Comparison of ENCODE assay signal across 8 mouse cellular contexts in genomic region chr5:140264825-140265575, GRCm38 (mm10). TPM values are rescaled to one million over a fixed set of nuclear protein-coding genes. Genes with fewer than 3 reads are reported as not detected.
DNase-seq lines count a peak whose midpoint lies in the region; ATAC-seq and TF ChIP-seq lines count a peak whose summit lies in the region.

No protein-coding gene starts in this region.

- TF ChIP-seq EP300 in heart, postnatal 0 days (IDR thresholded peaks at IDR 0.05; ENCODE audit: low read depth) = no peak

- peaks cover 7% of the 10 kb centered on the region; the same call in 1 of the 2 replicates for H3K27me3 ChIP-seq in heart, postnatal 0 days (ENCODE audit: control insufficient read depth, insufficient read depth, low read length)
- H3K27me3 ChIP-seq in limb, embryonic 12.5 days = no peaks in the 10 kb centered on the region
- no peaks in the 10 kb centered on the region for H3K27me3 ChIP-seq in neural tube, embryonic 14.5 days (ENCODE audit: control insufficient read depth, insufficient read depth, low read length)

- H3K4me2 ChIP-seq in heart, postnatal 0 days (ENCODE audit: low read depth, low read length) = no peak overlapping the region
- no peak overlapping the region for H3K4me2 ChIP-seq in limb, embryonic 12.5 days
- H3K4me2 ChIP-seq in neural tube, embryonic 14.5 days (ENCODE audit: low read depth, low read length) = no peak overlapping the region

- no peak overlapping the region; the same call in 1 of the 2 replicates for H3K9ac ChIP-seq in heart, postnatal 0 days (replicated peaks; ENCODE audit: low read depth, low read length)
- no peak overlapping the region for H3K9ac ChIP-seq in limb, embryonic 12.5 days (replicated peaks)
- H3K9ac ChIP-seq in neural tube, embryonic 14.5 days (replicated peaks; ENCODE audit: low read depth, low read length) = no peak overlapping the region

- H3K9me3 ChIP-seq in heart, postnatal 0 days (replicated peaks; ENCODE audit: control insufficient read depth, low read length) = no peaks in the 10 kb centered on the region
- no peaks in the 10 kb centered on the region for H3K9me3 ChIP-seq in limb, embryonic 12.5 days
- H3K9me3 ChIP-seq in neural tube, embryonic 14.5 days (ENCODE audit: control insufficient read depth, low read length) = no peaks in the 10 kb centered on the region

- TF ChIP-seq CTCF in heart, postnatal 0 days (IDR thresholded peaks at IDR 0.05; ENCODE audit: low read depth) = no peak

- peaks cover 24% of the 10 kb centered on the region for H3K4me1 ChIP-seq in heart, postnatal 0 days (ENCODE audit: control insufficient read depth, insufficient read depth)
- peaks cover 9% of the 10 kb centered on the region; the same call in 1 of the 2 replicates for H3K4me1 ChIP-seq in limb, embryonic 12.5 days (replicated peaks)
- H3K4me1 ChIP-seq in neural tube, embryonic 14.5 days (ENCODE audit: control insufficient read depth, insufficient read depth, low read length) = peaks cover 13% of the 10 kb centered on the region; the same call in 1 of the 2 replicates

- peak; percentile 94 for DNase-seq in 416B (ENCODE audit: low read depth)
- peak; percentile 25 for DNase-seq in heart, postnatal 0 days (ENCODE audit: low spot score)
- DNase-seq in cerebellum, postnatal 4 days (ENCODE audit: low spot score in 2 of 2) = no peak
- DNase-seq in yolk sac, embryonic 10.5 days (ENCODE audit: low spot score) = no peak

- H3K4me3 ChIP-seq in heart, postnatal 0 days (ENCODE audit: low read depth, low read length) = no peak overlapping the region
- H3K4me3 ChIP-seq in limb, embryonic 12.5 days (replicated peaks) = no peak overlapping the region
- no peak overlapping the region for H3K4me3 ChIP-seq in neural tube, embryonic 14.5 days (ENCODE audit: low read depth, low read length)

- peak overlapping the region; percentile 53; the same call in 1 of the 2 replicates for H3K27ac ChIP-seq in heart, postnatal 0 days (ENCODE audit: low read depth)
- H3K27ac ChIP-seq in limb, embryonic 12.5 days = peak overlapping the region; percentile 53; the same call in 1 of the 2 replicates
- peak overlapping the region; percentile 52 for H3K27ac ChIP-seq in neural tube, embryonic 14.5 days (ENCODE audit: low read depth, low read length)

- 0 out of 2 replicates have a peak, but pooled peaks cover 11% of the 10 kb centered on the region for H3K36me3 ChIP-seq in heart, postnatal 0 days (replicated peaks; ENCODE audit: control insufficient read depth, insufficient read depth, low read length)
- H3K36me3 ChIP-seq in limb, embryonic 12.5 days = peaks cover 19% of the 10 kb centered on the region
- no peaks in the 10 kb centered on the region for H3K36me3 ChIP-seq in neural tube, embryonic 14.5 days (ENCODE audit: control insufficient read depth, insufficient read depth, low read length)

- 58% methylated on average over 5 of the region's 5 CpGs for WGBS in heart, postnatal 0 days
- WGBS in limb, embryonic 12.5 days = 72% methylated on average over 5 of the region's 5 CpGs
- WGBS in neural tube, embryonic 14.5 days = 66% methylated on average over 5 of the region's 5 CpGs

- peak; percentile 79 for ATAC-seq in common myeloid progenitor, adult 5-6 weeks (replicated peaks; ENCODE audit: low read depth, poor library complexity, severe bottlenecking)
- peak; percentile 50 for ATAC-seq in heart, postnatal 0 days (ENCODE audit: insufficient read depth, low read depth)
- no peak for ATAC-seq in limb, embryonic 12.5 days (ENCODE audit: insufficient number of reproducible peaks, insufficient read depth, low FRiP score, low TSS enrichment, low read depth)
- no peak for ATAC-seq in neural tube, embryonic 14.5 days (ENCODE audit: low read depth)
- ATAC-seq in activated CD4-positive, CD25-positive, alpha-beta regulatory T cell, adult 4 months = no peak

RNA-seq across cellular contexts. Expression of gene Mad1l1, which starts 56.4 kb away (rescaled TPM):
- 54.5 and 60.1 TPM in 2 replicates for total RNA-seq in common myeloid progenitor, adult 5-6 weeks (2017)
- 10.1 and 20.6 TPM in 2 replicates for total RNA-seq in heart, postnatal 0 days (2014; rRNA removed; ENCODE audit: low replicate concordance)
- 15.0 and 15.1 TPM in 2 replicates for polyA plus RNA-seq in heart, postnatal 0 days (2015; fragmentation: Nextera tagmentation; extraction: Ambion mirVana)
- 55.9 and 57.2 TPM in 2 replicates for polyA plus RNA-seq in limb, embryonic 12.5 days (2016; fragmentation: Nextera tagmentation; extraction: Ambion mirVana)
- 27.2 and 34.3 TPM in 2 replicates for polyA plus RNA-seq in neural tube, embryonic 14.5 days (2014; fragmentation: Nextera tagmentation; extraction: Ambion mirVana)
- polyA plus RNA-seq in activated CD4-positive, CD25-positive, alpha-beta regulatory T cell, adult 4 months (2017; shearing (Covaris generic)) = 10 to 100 TPM; 19.3 to 23.1 TPM

RNA-seq across cellular contexts. Expression of gene Nudt1, which starts 56.5 kb away (rescaled TPM):
- total RNA-seq in common myeloid progenitor, adult 5-6 weeks (2017) = 32.2 and 40.0 TPM in 2 replicates
- 11.3 and 31.0 TPM in 2 replicates for total RNA-seq in heart, postnatal 0 days (2014; rRNA removed; ENCODE audit: low replicate concordance)
- 17.4 and 18.1 TPM in 2 replicates for polyA plus RNA-seq in heart, postnatal 0 days (2015; fragmentation: Nextera tagmentation; extraction: Ambion mirVana)
- 48.3 and 52.1 TPM in 2 replicates for polyA plus RNA-seq in limb, embryonic 12.5 days (2016; fragmentation: Nextera tagmentation; extraction: Ambion mirVana)
- polyA plus RNA-seq in neural tube, embryonic 14.5 days (2014; fragmentation: Nextera tagmentation; extraction: Ambion mirVana) = 24.5 and 28.2 TPM in 2 replicates
- 10 to 100 TPM; 17.6 to 24.4 TPM for polyA plus RNA-seq in activated CD4-positive, CD25-positive, alpha-beta regulatory T cell, adult 4 months (2017; shearing (Covaris generic))

Comparison
In these comparisons a context has a peak if more than half of its experiments do, and no peak if none do; other contexts are left out.
1. DNase-seq: peak in 416B (single experiment) and heart, postnatal 0 days (single experiment); none in cerebellum, postnatal 4 days (0 of 2) and yolk sac, embryonic 10.5 days (single experiment).
2. ATAC-seq: peak in common myeloid progenitor, adult 5-6 weeks (single experiment) and heart, postnatal 0 days (single experiment); none in limb, embryonic 12.5 days (single experiment), neural tube, embryonic 14.5 days (single experiment) and activated CD4-positive, CD25-positive, alpha-beta regulatory T cell, adult 4 months (single experiment).
3. Peak in every context shown above with its lines, with median percentiles within 50 percentile points of each other: H3K27ac ChIP-seq.